Mouse (Mus musculus): ENCODE measurements around the gene Ankrd27.

GRCm38 (mm10) chr7:35594311-35594710 lies 8.3 kb downstream of the Ankrd27 start:
- TF ChIP-seq MXI1 (IDR thresholded peaks at IDR 0.05; ENCODE audit: low read depth, low read length) (no peak), KAT2A (conservative IDR thresholded peaks at IDR 0.05; ENCODE audit: low read depth, low read length) (no peak), RCOR1 (IDR thresholded peaks at IDR 0.05; ENCODE audit: low read depth, low read length) (no peak), USF1 (IDR thresholded peaks at IDR 0.05; ENCODE audit: low read depth, low read length) (no peak)
